In the genomic region with DNA sequence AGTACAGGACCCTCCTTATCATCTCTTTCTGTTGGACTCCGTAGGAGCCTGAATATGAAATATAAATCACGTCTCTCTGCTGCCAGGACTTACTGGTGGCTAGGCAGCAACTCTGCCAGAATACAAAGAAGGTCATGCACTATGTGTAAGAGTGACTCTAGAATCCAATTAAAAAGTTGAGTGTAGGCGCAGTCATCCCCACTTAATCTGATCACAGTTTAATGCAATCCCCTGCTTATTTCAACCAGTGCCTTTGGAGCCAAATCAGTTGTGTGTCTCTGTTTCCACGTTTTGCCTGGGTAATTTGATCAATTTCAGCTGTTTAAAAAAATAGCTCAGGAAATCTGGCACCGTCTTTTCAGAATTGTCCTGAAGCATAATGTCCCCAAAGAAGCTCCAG, we compare ENCODE assay signal across 24 mouse cellular contexts. TPM values are rescaled to one million over a fixed set of nuclear protein-coding genes. Genes with fewer than 3 reads are reported as not detected.
"Had no signal": no experiment of that assay in that cellular context is flagged by ENCODE, and none has a peak within 500 bp of the region (broad histone marks: within the 10 kb centered on the region; RNA-seq: fewer than 3 reads in every experiment).

No protein-coding gene starts in this region.

- H3K27me3 ChIP-seq: liver, embryonic 12.5 days; midbrain, embryonic 15.5 days; neural tube, embryonic 13.5 days; neural tube, embryonic 15.5 days; stomach, embryonic 15.5 days had no signal

- H3K9ac ChIP-seq: liver, embryonic 12.5 days; liver, embryonic 14.5 days; lung, embryonic 14.5 days; midbrain, embryonic 13.5 days; midbrain, embryonic 15.5 days; neural tube, embryonic 13.5 days; neural tube, embryonic 15.5 days; stomach, embryonic 15.5 days had no signal

- DNase-seq: lung, adult 18-20 months; lung, embryonic 14.5 days; lung, postnatal 10 days; lung, postnatal 4 days; right cerebral cortex, adult 18-20 months; right cerebral cortex, postnatal 25 days; thymus, adult 2 months; thymus, postnatal 25 days; thymus, postnatal 4 days had no signal

- H3K9me3 ChIP-seq: liver, embryonic 12.5 days; midbrain, embryonic 10.5 days; midbrain, embryonic 13.5 days; midbrain, embryonic 15.5 days; neural tube, embryonic 13.5 days; neural tube, embryonic 15.5 days; stomach, embryonic 15.5 days had no signal

- H3K4me1 ChIP-seq: liver, embryonic 12.5 days; midbrain, embryonic 13.5 days; midbrain, embryonic 15.5 days; neural tube, embryonic 13.5 days; neural tube, embryonic 15.5 days; stomach, embryonic 15.5 days had no signal

- H3K4me2 ChIP-seq: liver, embryonic 12.5 days; lung, embryonic 14.5 days; midbrain, embryonic 13.5 days; midbrain, embryonic 15.5 days; neural tube, embryonic 13.5 days; neural tube, embryonic 15.5 days; stomach, embryonic 15.5 days had no signal

- ATAC-seq: liver, embryonic 12.5 days; midbrain, embryonic 13.5 days; midbrain, embryonic 15.5 days had no signal

- H3K36me3 ChIP-seq: liver, embryonic 12.5 days; midbrain, embryonic 10.5 days; midbrain, embryonic 13.5 days; midbrain, embryonic 15.5 days; neural tube, embryonic 13.5 days; neural tube, embryonic 15.5 days; stomach, embryonic 15.5 days had no signal

- H3K27ac ChIP-seq: liver, embryonic 12.5 days; liver, embryonic 14.5 days; midbrain, embryonic 10.5 days; midbrain, embryonic 13.5 days; midbrain, embryonic 15.5 days; neural tube, embryonic 13.5 days; neural tube, embryonic 15.5 days; stomach, embryonic 15.5 days; stomach, postnatal 0 days had no signal

- H3K4me3 ChIP-seq: liver, embryonic 12.5 days; midbrain, embryonic 10.5 days; midbrain, embryonic 13.5 days; midbrain, embryonic 15.5 days; myocyte; neural tube, embryonic 13.5 days; neural tube, embryonic 15.5 days; stomach, embryonic 15.5 days had no signal

RNA-seq across cellular contexts. Expression of a gene that starts 34.7 kb away (rescaled TPM):
- total RNA-seq: megakaryocyte, adult 5-6 weeks; megakaryocyte-erythroid progenitor cell, adult 5-6 weeks had no signal
- polyA plus RNA-seq: liver, embryonic 12.5 days; liver, embryonic 14.5 days; liver, embryonic 16.5 days; lung, embryonic 16.5 days; spleen, adult 2 months; stomach, postnatal 0 days; thymus, adult 2 months had no signal
